Mouse (Mus musculus): ENCODE measurements around the gene Elmsan1. TPM values are rescaled to one million over a fixed set of nuclear protein-coding genes. Genes with fewer than 3 reads are reported as not detected.

Elmsan1 gene
- polyA plus RNA-seq, 1 experiment from 2014 or later = 9.4 TPM

DNA sequence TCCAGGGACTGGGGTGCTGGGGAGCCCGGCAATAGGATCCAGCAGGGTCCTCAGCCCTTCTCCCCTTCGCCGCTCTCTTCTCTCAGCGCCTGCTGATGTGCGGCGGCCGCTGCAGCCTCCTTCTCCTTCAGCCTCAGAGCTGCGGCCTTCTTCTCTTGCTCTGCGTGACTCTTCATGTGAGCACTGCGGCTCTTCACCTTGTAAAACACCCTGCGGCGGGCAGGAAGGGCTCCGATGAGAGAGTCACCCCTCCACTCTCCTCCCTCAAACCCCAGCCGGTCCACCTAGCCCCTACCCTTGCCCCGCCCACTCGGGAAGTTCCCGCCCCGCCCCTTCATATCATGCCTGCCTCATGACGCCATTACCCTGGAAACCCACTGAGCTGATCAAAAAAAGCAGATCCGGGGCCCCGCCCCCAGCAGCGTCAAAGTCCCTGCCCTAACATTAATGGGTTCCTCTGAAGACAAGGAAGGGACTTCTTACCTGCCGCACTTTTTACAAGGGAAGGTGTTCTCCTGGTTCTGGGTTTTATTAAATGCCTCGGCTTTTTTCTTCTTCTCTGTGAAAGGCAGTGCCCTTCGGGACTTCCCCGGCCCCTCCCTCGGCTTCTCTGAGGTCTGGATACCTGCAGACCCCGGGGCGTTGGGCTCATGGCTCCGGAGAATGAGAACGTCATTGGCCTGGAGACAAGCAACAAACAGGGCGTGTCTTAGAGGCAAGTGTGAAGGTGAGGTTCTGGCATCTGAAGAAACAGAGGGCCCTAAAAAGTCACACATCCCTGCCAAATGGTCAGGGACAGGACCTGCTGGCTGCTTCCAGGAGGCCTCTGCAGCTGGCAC, 66.1 kb downstream of the Elmsan1 start:
- no peak overlapping the region for H3K4me3 ChIP-seq (replicated peaks; ENCODE audit: low read length)
- peaks cover 19% of the 10 kb centered on the region for H3K4me1 ChIP-seq (ENCODE audit: control insufficient read depth, insufficient read depth, low read length)
- H3K36me3 ChIP-seq (ENCODE audit: control insufficient read depth, insufficient read depth, low read length) = peaks cover 24% of the 10 kb centered on the region
- no peaks in the 10 kb centered on the region for H3K27me3 ChIP-seq (ENCODE audit: control insufficient read depth, insufficient read depth, low read length)
- H3K27ac ChIP-seq (ENCODE audit: low read length) = peak overlapping the region; percentile 58
- 0 out of 2 replicates have a peak overlapping the region, but pooled peaks have one; percentile 16 for H3K4me2 ChIP-seq (ENCODE audit: low read depth, low read length)
- WGBS = 55% methylated on average over 32 of the region's 32 CpGs
- no peak overlapping the region for H3K9ac ChIP-seq (ENCODE audit: low read length)
- peak; percentile 45 for ATAC-seq (ENCODE audit: insufficient read depth, low FRiP score)
- no peaks in the 10 kb centered on the region for H3K9me3 ChIP-seq (replicated peaks; ENCODE audit: control insufficient read depth, low read length)

DNA sequence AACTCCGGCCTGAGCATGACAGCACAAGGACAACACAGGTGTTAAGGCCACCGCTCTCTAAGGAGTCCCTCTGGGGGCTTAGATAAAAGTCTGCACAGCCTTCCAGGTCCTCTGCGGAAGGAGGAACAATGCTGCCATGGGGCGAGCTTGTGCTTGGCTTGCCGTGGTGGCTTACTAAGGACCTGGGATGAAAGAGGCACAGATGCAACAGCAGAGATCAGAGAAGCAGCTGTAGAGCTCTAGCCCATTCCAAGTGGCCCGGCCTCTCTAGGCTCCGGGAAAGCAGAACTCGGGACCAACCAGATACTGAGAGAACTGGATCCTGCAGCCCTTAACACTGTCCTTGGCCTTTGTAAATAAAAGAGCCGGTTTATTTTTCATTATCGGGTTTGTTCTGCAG, 66.8 kb downstream of the Elmsan1 start:
- Histone ChIP-seq H3K4me3 (replicated peaks; ENCODE audit: low read length) (no peak overlapping the region), H3K36me3 (ENCODE audit: control insufficient read depth, insufficient read depth, low read length) (peaks cover 22% of the 10 kb centered on the region), H3K4me1 (ENCODE audit: control insufficient read depth, insufficient read depth, low read length) (peaks cover 19% of the 10 kb centered on the region), H3K4me2 (ENCODE audit: low read depth, low read length) (0 out of 2 replicates have a peak overlapping the region, but pooled peaks have one; percentile 16), H3K9ac (ENCODE audit: low read length) (peak overlapping the region; percentile 43; the same call in 1 of the 2 replicates), H3K27me3 (ENCODE audit: control insufficient read depth, insufficient read depth, low read length) (no peaks in the 10 kb centered on the region), H3K27ac (ENCODE audit: low read length) (peak overlapping the region; percentile 58), H3K9me3 (replicated peaks; ENCODE audit: control insufficient read depth, low read length) (no peaks in the 10 kb centered on the region)
- ATAC-seq (ENCODE audit: insufficient read depth, low FRiP score) = peak; percentile 41; the same call in 1 of the 2 replicates
- 76% methylated on average over 10 of the region's 10 CpGs for WGBS

DNA sequence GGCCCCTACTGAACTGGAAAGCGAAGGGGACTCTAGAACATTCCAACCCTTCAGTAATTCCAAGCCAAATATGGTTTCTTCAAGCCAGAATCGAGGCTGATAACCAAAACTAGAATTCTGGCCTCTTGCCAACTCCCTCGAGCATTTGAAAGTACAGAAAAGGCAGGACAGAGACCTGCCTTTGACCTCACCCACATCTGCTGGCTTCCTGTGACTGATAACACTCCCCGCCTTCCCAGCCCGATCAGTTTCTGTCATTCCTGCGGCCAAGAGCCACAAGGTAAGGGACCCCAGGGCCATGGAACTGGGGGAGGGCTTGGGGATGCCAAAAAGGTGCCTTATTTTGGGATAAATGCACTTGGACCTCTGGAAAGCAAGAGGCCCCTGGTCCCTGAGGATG, 67.7 kb downstream of the Elmsan1 start:
- no peak overlapping the region for H3K4me3 ChIP-seq (replicated peaks; ENCODE audit: low read length)
- 29% methylated on average over 6 of the region's 6 CpGs for WGBS
- H3K4me2 ChIP-seq (ENCODE audit: low read depth, low read length) = no peak overlapping the region
- H3K36me3 ChIP-seq (ENCODE audit: control insufficient read depth, insufficient read depth, low read length) = peaks cover 18% of the 10 kb centered on the region
- H3K4me1 ChIP-seq (ENCODE audit: control insufficient read depth, insufficient read depth, low read length) = peaks cover 19% of the 10 kb centered on the region
- no peaks in the 10 kb centered on the region for H3K27me3 ChIP-seq (ENCODE audit: control insufficient read depth, insufficient read depth, low read length)
- no peaks in the 10 kb centered on the region for H3K9me3 ChIP-seq (replicated peaks; ENCODE audit: control insufficient read depth, low read length)
- 0 out of 2 replicates have a peak overlapping the region, but pooled peaks have one; percentile 9 for H3K9ac ChIP-seq (ENCODE audit: low read length)
- peak overlapping the region; percentile 58; the same call in 1 of the 2 replicates for H3K27ac ChIP-seq (ENCODE audit: low read length)
- ATAC-seq (ENCODE audit: insufficient read depth, low FRiP score) = no peak

DNA sequence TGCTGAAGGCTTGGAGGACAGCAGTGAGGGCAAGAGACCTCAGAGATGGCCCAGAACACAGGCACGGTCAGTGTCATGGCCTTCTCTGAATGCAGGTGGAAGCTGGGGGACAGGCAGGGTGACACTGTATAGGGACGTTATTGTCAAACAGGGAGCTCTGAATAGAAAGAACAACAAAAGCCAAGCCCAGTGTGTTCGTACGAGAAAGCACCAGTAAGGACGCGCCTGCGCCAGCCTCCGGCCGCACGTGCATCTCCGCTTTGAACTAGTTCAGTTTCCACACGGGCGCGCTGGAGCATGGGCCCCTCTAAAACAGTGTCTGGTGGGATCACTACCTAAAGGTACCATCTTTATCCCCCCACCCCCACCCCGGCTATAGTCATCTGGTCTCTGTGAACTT, 68.7 kb downstream of the Elmsan1 start:
- no peak overlapping the region for H3K4me3 ChIP-seq (replicated peaks; ENCODE audit: low read length)
- H3K36me3 ChIP-seq (ENCODE audit: control insufficient read depth, insufficient read depth, low read length) = peaks cover 11% of the 10 kb centered on the region; the same call in 1 of the 2 replicates
- peaks cover 19% of the 10 kb centered on the region for H3K4me1 ChIP-seq (ENCODE audit: control insufficient read depth, insufficient read depth, low read length)
- no peak for ATAC-seq (ENCODE audit: insufficient read depth, low FRiP score)
- no peak overlapping the region for H3K4me2 ChIP-seq (ENCODE audit: low read depth, low read length)
- no peaks in the 10 kb centered on the region for H3K9me3 ChIP-seq (replicated peaks; ENCODE audit: control insufficient read depth, low read length)
- no peak overlapping the region for H3K27ac ChIP-seq (ENCODE audit: low read length)
- H3K27me3 ChIP-seq (ENCODE audit: control insufficient read depth, insufficient read depth, low read length) = no peaks in the 10 kb centered on the region
- no peak overlapping the region for H3K9ac ChIP-seq (ENCODE audit: low read length)
- 88% methylated on average over 15 of the region's 15 CpGs for WGBS

DNA sequence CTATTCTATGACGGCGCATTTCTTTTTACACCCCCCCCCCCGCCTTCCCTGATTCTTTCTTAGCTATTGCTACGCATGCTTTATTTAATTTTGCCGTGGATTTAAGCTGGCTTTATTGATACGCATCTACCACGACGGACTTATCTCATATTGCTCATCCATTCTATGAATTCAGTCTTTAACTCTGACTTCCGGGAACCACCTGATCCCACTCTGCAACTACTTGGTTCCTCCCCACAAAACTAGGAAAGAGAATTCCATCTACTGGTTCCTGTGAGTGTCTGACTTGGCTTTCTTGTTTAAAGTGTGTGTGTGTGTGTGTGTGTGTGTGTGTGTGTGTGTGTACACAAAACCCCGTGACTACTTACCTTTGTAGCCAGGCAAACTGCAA, 70.1 kb downstream of the Elmsan1 start:
- ATAC-seq (ENCODE audit: insufficient read depth, low FRiP score) = no peak
- peak overlapping the region; percentile 65 for H3K9ac ChIP-seq (ENCODE audit: low read length)
- H3K4me2 ChIP-seq (ENCODE audit: low read depth, low read length) = peak overlapping the region; percentile 67
- no peak overlapping the region for H3K27ac ChIP-seq (ENCODE audit: low read length)
- no peaks in the 10 kb centered on the region for H3K27me3 ChIP-seq (ENCODE audit: control insufficient read depth, insufficient read depth, low read length)
- H3K9me3 ChIP-seq (replicated peaks; ENCODE audit: control insufficient read depth, low read length) = no peaks in the 10 kb centered on the region
- WGBS = 14% methylated on average over 10 of the region's 10 CpGs
- H3K36me3 ChIP-seq (ENCODE audit: control insufficient read depth, insufficient read depth, low read length) = 0 out of 2 replicates have a peak, but pooled peaks cover 6% of the 10 kb centered on the region
- peak overlapping the region; percentile 48 for H3K4me3 ChIP-seq (replicated peaks; ENCODE audit: low read length)
- peaks cover 19% of the 10 kb centered on the region for H3K4me1 ChIP-seq (ENCODE audit: control insufficient read depth, insufficient read depth, low read length)

DNA sequence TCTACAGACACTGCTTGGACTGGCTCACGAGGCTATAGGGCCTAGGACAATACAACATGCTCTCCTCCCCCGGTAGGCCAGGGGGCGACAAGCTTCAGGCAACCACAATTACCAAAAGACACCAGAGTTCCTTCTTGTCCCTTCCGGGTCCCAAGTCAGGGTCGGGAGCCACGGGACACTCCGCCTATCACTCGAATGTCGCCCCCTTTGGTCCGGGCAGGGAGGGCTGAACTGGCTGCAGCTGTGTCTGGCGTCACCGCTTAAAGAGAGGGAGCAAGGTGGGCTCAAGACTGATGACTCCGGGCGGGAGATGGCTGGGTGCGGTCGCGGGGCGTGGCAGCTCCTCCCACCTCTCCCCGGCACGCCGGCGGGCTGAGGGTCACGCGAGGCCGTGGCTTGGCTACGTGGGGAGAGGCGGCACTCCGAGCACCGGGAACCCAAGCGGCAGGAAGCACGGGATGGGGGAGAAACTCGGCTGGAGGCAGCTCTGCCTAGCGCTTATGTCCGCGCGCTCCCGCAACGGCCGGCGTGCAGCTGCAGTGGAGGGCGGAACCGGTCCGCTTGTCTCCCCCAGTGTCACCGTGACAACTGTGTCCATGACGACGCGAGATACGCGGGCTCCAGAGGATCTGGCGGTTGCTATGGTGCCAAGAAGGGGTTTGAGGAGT, 70.6 kb downstream of the Elmsan1 start, which contains the start of gene Pnma1:
Gene Pnma1, minus strand, starts transcription at position 536 of the 668 bp plus-strand sequence.
- ATAC-seq (ENCODE audit: insufficient read depth, low FRiP score) = peak; percentile 63
- H3K4me1 ChIP-seq (ENCODE audit: control insufficient read depth, insufficient read depth, low read length) = peaks cover 19% of the 10 kb centered on the region
- peak within 1 kb of the TSS; percentile 67 for H3K4me2 ChIP-seq (ENCODE audit: low read depth, low read length)
- 3% methylated on average over 50 of the region's 50 CpGs for WGBS
- 0 out of 2 replicates have a peak, but pooled peaks cover 6% of the 10 kb centered on the region for H3K36me3 ChIP-seq (ENCODE audit: control insufficient read depth, insufficient read depth, low read length)
- peak within 1 kb of the TSS; percentile 65 for H3K9ac ChIP-seq (ENCODE audit: low read length)
- H3K27me3 ChIP-seq (ENCODE audit: control insufficient read depth, insufficient read depth, low read length) = no peaks in the 10 kb centered on the region
- H3K27ac ChIP-seq (ENCODE audit: low read length) = no peak within 1 kb of the TSS
- peak within 1 kb of the TSS; percentile 48 for H3K4me3 ChIP-seq (replicated peaks; ENCODE audit: low read length)
- no peaks in the 10 kb centered on the region for H3K9me3 ChIP-seq (replicated peaks; ENCODE audit: control insufficient read depth, low read length)

- Histone ChIP-seq H3K9ac (ENCODE audit: low read length) (no peak overlapping the region), H3K4me2 (ENCODE audit: low read depth, low read length) (no peak overlapping the region), H3K4me3 (replicated peaks; ENCODE audit: low read length) (no peak overlapping the region), H3K4me1 (ENCODE audit: control insufficient read depth, insufficient read depth, low read length) (no peaks in the 10 kb centered on the region), H3K36me3 (ENCODE audit: control insufficient read depth, insufficient read depth, low read length) (no peaks in the 10 kb centered on the region), H3K9me3 (replicated peaks; ENCODE audit: control insufficient read depth, low read length) (no peaks in the 10 kb centered on the region), H3K27me3 (ENCODE audit: control insufficient read depth, insufficient read depth, low read length) (no peaks in the 10 kb centered on the region), H3K27ac (ENCODE audit: low read length) (no peak overlapping the region)
- no peak for ATAC-seq (ENCODE audit: insufficient read depth, low FRiP score)
- 55% methylated on average over 14 of the region's 14 CpGs for WGBS
Measured at GRCm38 (mm10) chr12:84142281-84143050, 76.2 kb downstream of the Elmsan1 start.

GRCm38 (mm10) chr12:84141271-84141670, 77.4 kb downstream of the Elmsan1 start:
- no peak for ATAC-seq (ENCODE audit: insufficient read depth, low FRiP score)
- no peaks in the 10 kb centered on the region for H3K36me3 ChIP-seq (ENCODE audit: control insufficient read depth, insufficient read depth, low read length)
- H3K4me3 ChIP-seq (replicated peaks; ENCODE audit: low read length) = no peak overlapping the region
- 65% methylated on average over 4 of the region's 4 CpGs for WGBS
- H3K27ac ChIP-seq (ENCODE audit: low read length) = no peak overlapping the region
- H3K27me3 ChIP-seq (ENCODE audit: control insufficient read depth, insufficient read depth, low read length) = no peaks in the 10 kb centered on the region
- H3K4me1 ChIP-seq (ENCODE audit: control insufficient read depth, insufficient read depth, low read length) = no peaks in the 10 kb centered on the region
- H3K9ac ChIP-seq (ENCODE audit: low read length) = no peak overlapping the region
- no peaks in the 10 kb centered on the region for H3K9me3 ChIP-seq (replicated peaks; ENCODE audit: control insufficient read depth, low read length)
- no peak overlapping the region for H3K4me2 ChIP-seq (ENCODE audit: low read depth, low read length)

Data from stomach, embryonic 16.5 days (tissue).